Mouse (Mus musculus): ENCODE measurements around the gene Scn3a. TPM values are rescaled to one million over a fixed set of nuclear protein-coding genes. Genes with fewer than 3 reads are reported as not detected.
"Not testable (repeated sequence)": the region's sequence is repeated elsewhere in the genome, so short reads cannot be mapped to it uniquely, and the experiment has no call there.

The Scn3a gene
- polyA plus RNA-seq, 1 experiment from 2014 or later: 17.0 TPM

GRCm38 (mm10) chr2:65465694-65466093, 101.7 kb downstream of the Scn3a start:
- H3K27me3 ChIP-seq (ENCODE audit: insufficient read depth, poor library complexity, severe bottlenecking): no peaks in the 10 kb centered on the region
- H3K4me1 ChIP-seq (replicated peaks): no peaks in the 10 kb centered on the region
- no peaks in the 10 kb centered on the region; the same call in 1 of the 2 replicates for H3K36me3 ChIP-seq
- 92% methylated on average over 5 of the region's 5 CpGs for WGBS
- no peak overlapping the region for H3K4me3 ChIP-seq
- DNase-seq (ENCODE audit: low spot score): no peak
- H3K9me3 ChIP-seq: no peaks in the 10 kb centered on the region
- no peak overlapping the region for H3K27ac ChIP-seq

GRCm38 (mm10) chr2:65453763-65454162, 113.7 kb downstream of the Scn3a start:
- Histone ChIP-seq H3K27ac (no peak overlapping the region), H3K36me3 (no peaks in the 10 kb centered on the region), H3K27me3 (ENCODE audit: insufficient read depth, poor library complexity, severe bottlenecking) (no peaks in the 10 kb centered on the region), H3K4me1 (replicated peaks) (peaks cover 10% of the 10 kb centered on the region; the same call in 1 of the 2 replicates), H3K4me3 (no peak overlapping the region), H3K9me3 (no peaks in the 10 kb centered on the region)
- DNase-seq (ENCODE audit: low spot score): no peak
- WGBS: 91% methylated on average over 6 of the region's 6 CpGs

- H3K27ac ChIP-seq; DNase-seq (ENCODE audit: low spot score); H3K36me3 ChIP-seq; H3K4me3 ChIP-seq; H3K4me1 ChIP-seq (replicated peaks); H3K9me3 ChIP-seq; H3K27me3 ChIP-seq (ENCODE audit: insufficient read depth, poor library complexity, severe bottlenecking): not testable (repeated sequence)
- WGBS: 93% methylated on average over 14 of the region's 14 CpGs
Observed at GRCm38 (mm10) chr2:65451401-65452078, 115.9 kb downstream of the Scn3a start.

GRCm38 (mm10) chr2:65450449-65451360, 116.7 kb downstream of the Scn3a start:
- peak; percentile 8 for DNase-seq (ENCODE audit: low spot score)
- no peaks in the 10 kb centered on the region for H3K9me3 ChIP-seq
- H3K27me3 ChIP-seq (ENCODE audit: insufficient read depth, poor library complexity, severe bottlenecking): no peaks in the 10 kb centered on the region
- H3K4me3 ChIP-seq: no peak overlapping the region
- peaks cover 5% of the 10 kb centered on the region; the same call in 1 of the 2 replicates for H3K4me1 ChIP-seq (replicated peaks)
- no peaks in the 10 kb centered on the region for H3K36me3 ChIP-seq
- WGBS: 50% methylated on average over 2 of the region's 2 CpGs
- H3K27ac ChIP-seq: no peak overlapping the region

GRCm38 (mm10) chr2:65449126-65449828, 118.2 kb downstream of the Scn3a start:
- WGBS: 88% methylated on average over 5 of the region's 5 CpGs
- Histone ChIP-seq H3K4me1 (replicated peaks) (peaks cover 5% of the 10 kb centered on the region; the same call in 1 of the 2 replicates), H3K9me3 (no peaks in the 10 kb centered on the region), H3K4me3 (no peak overlapping the region), H3K36me3 (no peaks in the 10 kb centered on the region), H3K27me3 (ENCODE audit: insufficient read depth, poor library complexity, severe bottlenecking) (no peaks in the 10 kb centered on the region), H3K27ac (no peak overlapping the region)
- no peak for DNase-seq (ENCODE audit: low spot score)

- Histone ChIP-seq H3K9me3 (no peaks in the 10 kb centered on the region), H3K36me3 (no peaks in the 10 kb centered on the region), H3K27ac (no peak overlapping the region), H3K27me3 (ENCODE audit: insufficient read depth, poor library complexity, severe bottlenecking) (no peaks in the 10 kb centered on the region), H3K4me3 (no peak overlapping the region), H3K4me1 (replicated peaks) (0 out of 2 replicates have a peak, but pooled peaks cover 8% of the 10 kb centered on the region)
- WGBS: 88% methylated on average over 4 of the region's 4 CpGs
- DNase-seq (ENCODE audit: low spot score): no peak
Observed at GRCm38 (mm10) chr2:65443082-65443481, 124.3 kb downstream of the Scn3a start.

- Histone ChIP-seq H3K27me3 (ENCODE audit: insufficient read depth, poor library complexity, severe bottlenecking) (no peaks in the 10 kb centered on the region), H3K27ac (no peak overlapping the region), H3K9me3 (no peaks in the 10 kb centered on the region), H3K36me3 (no peaks in the 10 kb centered on the region), H3K4me1 (replicated peaks) (0 out of 2 replicates have a peak, but pooled peaks cover 8% of the 10 kb centered on the region), H3K4me3 (no peak overlapping the region)
- DNase-seq (ENCODE audit: low spot score): no peak
- WGBS: 65% methylated on average over 5 of the region's 5 CpGs
Observed at GRCm38 (mm10) chr2:65441566-65441965, 125.9 kb downstream of the Scn3a start.

- no peaks in the 10 kb centered on the region for H3K27me3 ChIP-seq (ENCODE audit: insufficient read depth, poor library complexity, severe bottlenecking)
- H3K4me3 ChIP-seq: no peak overlapping the region
- H3K4me1 ChIP-seq (replicated peaks): 0 out of 2 replicates have a peak, but pooled peaks cover 8% of the 10 kb centered on the region
- 71% methylated on average over 6 of the region's 6 CpGs for WGBS
- no peaks in the 10 kb centered on the region for H3K9me3 ChIP-seq
- H3K27ac ChIP-seq: peak overlapping the region; percentile 50; the same call in 1 of the 2 replicates
- peak; percentile 8 for DNase-seq (ENCODE audit: low spot score)
- no peaks in the 10 kb centered on the region for H3K36me3 ChIP-seq
Observed at GRCm38 (mm10) chr2:65441110-65441509, 126.3 kb downstream of the Scn3a start.

GRCm38 (mm10) chr2:65436917-65437316, 130.5 kb downstream of the Scn3a start:
- Histone ChIP-seq H3K27me3 (ENCODE audit: insufficient read depth, poor library complexity, severe bottlenecking) (no peaks in the 10 kb centered on the region), H3K9me3 (no peaks in the 10 kb centered on the region), H3K27ac (no peak overlapping the region), H3K4me1 (replicated peaks) (0 out of 2 replicates have a peak, but pooled peaks cover 8% of the 10 kb centered on the region), H3K36me3 (no peaks in the 10 kb centered on the region), H3K4me3 (no peak overlapping the region)
- 74% methylated on average over 1 of the region's 1 CpGs for WGBS
- DNase-seq (ENCODE audit: low spot score): no peak

- peaks cover 13% of the 10 kb centered on the region for H3K4me1 ChIP-seq (replicated peaks)
- no peak overlapping the region for H3K27ac ChIP-seq
- 78% methylated on average over 5 of the region's 5 CpGs for WGBS
- no peak for DNase-seq (ENCODE audit: low spot score)
- no peaks in the 10 kb centered on the region for H3K9me3 ChIP-seq
- H3K27me3 ChIP-seq (ENCODE audit: insufficient read depth, poor library complexity, severe bottlenecking): no peaks in the 10 kb centered on the region
- no peaks in the 10 kb centered on the region for H3K36me3 ChIP-seq
- H3K4me3 ChIP-seq: no peak overlapping the region
Observed at GRCm38 (mm10) chr2:65423501-65423900, 143.9 kb downstream of the Scn3a start.

GRCm38 (mm10) chr2:65421259-65422255, 145.9 kb downstream of the Scn3a start:
- no peak overlapping the region for H3K27ac ChIP-seq
- H3K36me3 ChIP-seq: no peaks in the 10 kb centered on the region
- 58% methylated on average over 11 of the region's 11 CpGs for WGBS
- DNase-seq (ENCODE audit: low spot score): no peak
- no peak overlapping the region for H3K4me3 ChIP-seq
- peaks cover 7% of the 10 kb centered on the region; the same call in 1 of the 2 replicates for H3K9me3 ChIP-seq
- no peaks in the 10 kb centered on the region for H3K27me3 ChIP-seq (ENCODE audit: insufficient read depth, poor library complexity, severe bottlenecking)
- H3K4me1 ChIP-seq (replicated peaks): peaks cover 13% of the 10 kb centered on the region

Measured in hindbrain, embryonic 10.5 days (tissue).